Mouse (Mus musculus) liver, embryonic 13.5 days (tissue): ENCODE measurements around the gene Filip1l. TPM values are rescaled to one million over a fixed set of nuclear protein-coding genes. Genes with fewer than 3 reads are reported as not detected.

Source experiments
- ATAC-seq: fragments of 200-750 bp; cut with Nextera tagmentation; 2 replicates; pipeline ENCODE4 v1.8.0; 2017; ENCODE audit warnings: low read depth, mild to moderate bottlenecking, moderate number of reproducible peaks, moderate library complexity
- DNase-seq: peaks from one replicate; pipeline ENCODE4 v3.0.0; 2022
- H3K27ac ChIP-seq: fragments of 300-500 bp; sonication (generic); 2 replicates; pipeline ENCODE4 v1.5.1; 2015; ENCODE audit warnings: moderate library complexity, mild to moderate bottlenecking, inconsistent platforms
- H3K27me3 ChIP-seq: fragments of 300-500 bp; sonication (generic); 2 replicates; pipeline ENCODE4 v1.6.1; 2015; ENCODE audit warnings: mild to moderate bottlenecking, inconsistent platforms
- H3K36me3 ChIP-seq: fragments of 300-500 bp; sonication (generic); 2 replicates; pipeline ENCODE4 v1.6.1; 2015; ENCODE audit warnings: mild to moderate bottlenecking, inconsistent platforms
- H3K4me1 ChIP-seq: fragments of 300-500 bp; sonication (generic); replicated peaks from 2 replicates; pipeline ENCODE4 v1.6.1; 2015; ENCODE audit warnings: inconsistent platforms
- H3K4me2 ChIP-seq: fragments of 300-500 bp; sonication (generic); 2 replicates; pipeline ENCODE4 v1.6.1; 2015; ENCODE audit warnings: inconsistent platforms, mild to moderate bottlenecking, moderate library complexity
- H3K4me3 ChIP-seq: fragments of 300-500 bp; sonication (generic); replicated peaks from 2 replicates; pipeline ENCODE4 v1.5.1; 2015; ENCODE audit warnings: mild to moderate bottlenecking, inconsistent platforms
- H3K9ac ChIP-seq: fragments of 300-500 bp; sonication (generic); 2 replicates; pipeline ENCODE4 v1.6.1; 2015; ENCODE audit warnings: mild to moderate bottlenecking, inconsistent platforms
- H3K9me3 ChIP-seq: fragments of 300-500 bp; sonication (generic); replicated peaks from 2 replicates; pipeline ENCODE4 v1.6.1; 2016; ENCODE audit warnings: inconsistent platforms
- WGBS: fragments of 180-500 bp; shearing (Covaris S2); methylation state at CpG from one replicate; pipeline ENCODE4 v1.1.7; 2015; ENCODE audit not compliant: insufficient replicate concordance; 5-methylcytosine and 5-hydroxymethylcytosine counted together
- polyA plus RNA-seq: library from polyadenylated mRNA; unstranded; fragments of >200 nt; fragmentation: Nextera tagmentation; extraction: Ambion mirVana; gene quantifications from 2 replicates; pipeline ENCODE4 v1.2.1, GENCODE M21; 2015

Filip1l gene
- polyA plus RNA-seq, 1 experiment from 2014 or later, result 2.7 TPM

DNA sequence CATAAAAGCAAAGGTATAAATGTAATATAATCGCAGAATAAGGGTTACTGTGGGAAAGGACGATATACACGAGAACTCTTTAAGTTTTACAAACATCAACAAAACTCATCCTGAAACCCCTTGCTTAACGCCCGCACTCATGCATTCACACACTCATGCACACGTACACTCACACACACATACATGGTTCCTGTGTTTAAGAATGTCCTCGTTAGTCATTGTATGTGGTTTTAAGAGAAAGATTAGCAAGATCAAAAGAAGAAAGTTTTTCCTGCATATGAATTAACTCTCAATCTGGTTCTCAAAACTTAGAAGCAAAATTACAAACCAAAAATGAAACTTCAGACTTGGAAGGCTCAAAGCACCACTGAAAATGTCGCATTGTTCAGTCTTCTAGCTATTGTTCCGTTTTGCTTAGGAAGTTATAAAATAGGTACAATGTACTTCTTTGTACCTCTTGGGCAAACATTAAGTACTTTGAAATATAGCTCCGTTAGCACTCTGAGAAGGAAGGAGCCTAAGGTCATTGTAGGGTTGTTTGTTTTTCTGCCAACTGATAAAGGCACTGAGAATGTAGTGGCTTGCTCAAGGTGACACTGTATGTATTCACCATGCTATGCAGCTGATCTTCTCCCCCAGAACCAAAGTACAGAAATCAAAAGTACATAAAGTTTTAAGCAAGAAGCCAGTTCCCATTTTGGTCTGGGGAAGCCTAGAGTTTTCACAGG is 142.7 kb downstream of the Filip1l start:
- DNase-seq (no peak), ATAC-seq (no peak)
- Histone ChIP-seq H3K4me3 (no peak overlapping the region), H3K36me3 (no peaks in the 10 kb centered on the region), H3K27ac (no peak overlapping the region), H3K4me1 (no peaks in the 10 kb centered on the region), H3K27me3 (no peaks in the 10 kb centered on the region), H3K9ac (no peak overlapping the region), H3K9me3 (no peaks in the 10 kb centered on the region), H3K4me2 (no peak overlapping the region)
- WGBS, result 68% methylated on average over 10 of the region's 10 CpGs

DNA sequence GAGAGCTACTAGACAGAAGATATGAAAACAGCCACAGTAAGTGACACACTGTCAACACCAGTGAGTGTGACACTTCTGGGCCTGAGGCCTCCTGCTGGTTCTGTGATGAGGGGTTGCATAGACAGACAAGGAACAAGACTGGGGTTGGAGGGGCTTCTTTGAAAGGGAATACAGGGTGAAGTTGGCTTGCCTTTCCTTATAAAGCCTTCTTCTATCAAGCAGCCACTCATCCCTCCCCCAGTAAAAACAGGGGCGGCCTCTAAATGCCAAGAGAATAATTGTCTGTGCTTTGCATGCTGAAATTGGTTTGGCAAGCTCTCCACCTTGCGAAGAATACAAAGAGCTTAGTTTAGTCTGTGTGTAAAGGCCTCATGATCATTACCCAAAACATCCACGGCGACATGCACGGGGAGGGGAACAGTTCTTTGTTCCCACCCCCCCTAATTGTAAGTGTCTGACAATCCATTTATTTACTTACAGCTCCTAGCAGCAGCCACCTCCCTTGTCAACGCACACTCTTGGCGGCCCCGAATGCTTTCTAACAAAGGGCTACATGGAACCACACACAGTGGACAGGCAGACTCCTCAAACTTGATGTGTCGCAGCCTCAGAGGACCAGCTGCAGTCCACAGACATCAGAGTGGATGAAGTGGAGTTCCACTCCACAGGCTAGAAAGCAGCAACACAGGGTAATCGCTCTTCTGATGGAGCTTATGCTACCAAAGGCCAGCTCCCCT is 143.7 kb downstream of the Filip1l start:
- no peak for ATAC-seq

DNA sequence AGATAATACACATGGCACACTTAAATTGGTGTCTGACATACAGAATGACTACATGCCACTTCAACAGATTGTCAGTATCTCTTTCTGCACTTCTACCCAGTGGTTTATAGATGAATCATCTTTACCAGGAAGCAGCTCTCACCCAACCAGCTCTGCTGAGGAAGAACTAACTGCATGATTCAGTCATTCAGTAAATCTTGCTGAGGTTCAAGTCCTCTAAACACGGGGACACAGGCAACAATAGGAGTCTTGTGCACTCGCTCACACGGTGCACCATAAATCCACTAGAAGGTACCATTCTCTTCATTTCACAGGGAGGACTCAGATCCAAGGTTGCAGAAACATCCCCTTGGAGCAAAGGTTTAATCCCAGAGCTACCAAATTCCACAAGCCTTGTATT is 148.0 kb downstream of the Filip1l start:
- Histone ChIP-seq H3K27me3 (no peaks in the 10 kb centered on the region), H3K36me3 (no peaks in the 10 kb centered on the region), H3K4me1 (no peaks in the 10 kb centered on the region), H3K4me3 (no peak overlapping the region), H3K9ac (no peak overlapping the region), H3K4me2 (no peak overlapping the region), H3K27ac (no peak overlapping the region), H3K9me3 (no peaks in the 10 kb centered on the region)
- no peak for ATAC-seq
- WGBS, result 49% methylated on average over 3 of the region's 3 CpGs
- no peak for DNase-seq

More for the DNA sequence above, 143.7 kb downstream of the Filip1l start:
- Histone ChIP-seq H3K4me1 (no peaks in the 10 kb centered on the region), H3K27me3 (no peaks in the 10 kb centered on the region), H3K4me3 (no peak overlapping the region), H3K27ac (no peak overlapping the region), H3K9me3 (no peaks in the 10 kb centered on the region), H3K36me3 (no peaks in the 10 kb centered on the region), H3K9ac (no peak overlapping the region), H3K4me2 (no peak overlapping the region)
- no peak for DNase-seq
- 69% methylated on average over 10 of the region's 10 CpGs for WGBS

DNA sequence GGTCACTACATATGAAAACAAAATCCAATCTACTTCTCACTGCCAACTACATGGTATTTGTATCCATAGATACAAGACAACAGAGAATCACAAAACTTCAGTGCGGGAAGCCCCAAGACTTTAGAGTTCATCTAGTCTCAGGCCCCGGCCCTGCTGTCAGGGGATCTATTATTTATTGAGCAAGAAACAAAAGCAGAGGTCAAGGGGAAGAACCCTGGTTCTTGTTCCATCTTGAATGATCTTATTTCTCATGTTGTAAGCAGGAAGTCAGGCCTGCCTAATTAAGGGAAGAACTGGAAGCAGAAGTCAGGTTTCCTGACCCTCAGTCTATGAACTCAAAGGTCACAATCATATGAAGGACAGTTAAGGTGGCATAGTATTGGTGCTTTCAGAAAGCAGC is 149.3 kb downstream of the Filip1l start:
- no peaks in the 10 kb centered on the region for H3K36me3 ChIP-seq
- H3K4me2 ChIP-seq, result no peak overlapping the region
- no peaks in the 10 kb centered on the region for H3K4me1 ChIP-seq
- no peak overlapping the region for H3K9ac ChIP-seq
- H3K27me3 ChIP-seq, result no peaks in the 10 kb centered on the region
- DNase-seq, result no peak
- no peak for ATAC-seq
- WGBS, result 57% methylated on average over 2 of the region's 2 CpGs
- H3K4me3 ChIP-seq, result no peak overlapping the region
- H3K9me3 ChIP-seq, result no peaks in the 10 kb centered on the region
- H3K27ac ChIP-seq, result no peak overlapping the region

DNA sequence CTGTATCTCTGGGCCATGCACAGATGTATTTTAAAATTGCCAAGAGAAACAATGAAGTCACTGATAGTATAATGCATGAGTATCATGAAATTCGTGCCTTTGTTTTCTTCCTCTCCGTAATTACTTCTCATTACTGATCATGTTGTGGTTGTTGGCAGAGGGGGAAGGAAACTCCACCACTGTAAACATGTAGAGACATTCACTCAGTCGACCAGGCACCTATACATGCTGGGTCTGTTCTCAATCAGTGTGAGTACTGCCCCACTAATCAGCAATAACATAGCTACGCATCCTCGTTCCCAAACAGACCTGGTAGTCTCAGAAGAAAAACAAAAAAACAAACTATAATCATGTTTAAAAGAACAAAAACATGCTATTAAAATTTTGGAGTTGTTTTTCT is 149.9 kb downstream of the Filip1l start:
- WGBS, result 48% methylated on average over 5 of the region's 5 CpGs
- no peaks in the 10 kb centered on the region for H3K36me3 ChIP-seq

DNA sequence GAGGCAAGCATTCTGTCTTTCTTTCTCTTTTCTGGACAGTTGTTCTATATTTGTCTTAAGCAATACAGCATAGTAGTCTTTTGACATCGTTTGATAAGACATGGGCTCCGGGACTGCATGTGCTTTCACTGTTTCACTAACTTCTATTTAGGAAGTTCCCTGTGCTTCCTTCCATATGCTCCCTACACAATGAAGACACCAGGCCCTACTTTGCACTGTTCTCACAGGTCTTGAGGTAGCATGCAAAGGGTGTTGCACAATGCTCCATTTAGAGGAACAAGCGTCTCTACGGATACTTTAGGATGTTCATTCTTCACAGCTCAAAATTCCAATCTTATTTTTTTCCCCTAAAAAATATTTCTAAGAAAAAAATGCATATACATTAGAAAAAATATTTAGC is 151.8 kb downstream of the Filip1l start:
- H3K4me3 ChIP-seq, result no peak overlapping the region
- no peak overlapping the region for H3K4me2 ChIP-seq
- no peaks in the 10 kb centered on the region for H3K4me1 ChIP-seq
- no peaks in the 10 kb centered on the region for H3K9me3 ChIP-seq
- H3K27me3 ChIP-seq, result no peaks in the 10 kb centered on the region
- H3K36me3 ChIP-seq, result no peaks in the 10 kb centered on the region
- ATAC-seq (no peak), DNase-seq (no peak)
- no peak overlapping the region for H3K27ac ChIP-seq
- H3K9ac ChIP-seq, result no peak overlapping the region
- 62% methylated on average over 4 of the region's 4 CpGs for WGBS

More for the DNA sequence above, 149.9 kb downstream of the Filip1l start:
- Histone ChIP-seq H3K4me3 (no peak overlapping the region), H3K27me3 (no peaks in the 10 kb centered on the region), H3K4me1 (no peaks in the 10 kb centered on the region), H3K9ac (no peak overlapping the region), H3K9me3 (no peaks in the 10 kb centered on the region), H3K4me2 (no peak overlapping the region), H3K27ac (no peak overlapping the region)
- ATAC-seq (no peak), DNase-seq (no peak)

DNA sequence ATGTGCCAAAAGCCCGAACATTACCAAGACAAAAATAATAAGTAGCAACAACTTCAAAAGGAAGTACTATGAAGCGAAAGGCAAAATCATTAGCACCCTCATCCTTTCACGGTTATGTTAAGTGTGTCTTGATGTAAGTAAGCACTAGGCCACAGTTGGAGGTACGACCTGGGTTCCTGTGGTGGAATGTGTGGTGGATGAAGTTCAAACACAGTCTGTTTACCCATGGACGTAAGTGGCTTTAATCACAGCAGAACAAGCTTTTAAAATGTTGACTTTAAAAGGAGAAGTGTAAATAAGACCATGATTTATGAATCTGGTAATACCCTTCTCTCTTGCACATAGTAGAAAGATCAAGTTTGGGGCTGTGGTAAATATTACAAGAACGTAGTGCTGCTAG is 153.2 kb downstream of the Filip1l start:
- ATAC-seq (no peak), DNase-seq (no peak)
- H3K36me3 ChIP-seq, result no peaks in the 10 kb centered on the region
- no peaks in the 10 kb centered on the region for H3K9me3 ChIP-seq
- H3K9ac ChIP-seq, result no peak overlapping the region
- H3K27ac ChIP-seq, result no peak overlapping the region
- no peaks in the 10 kb centered on the region for H3K4me1 ChIP-seq
- H3K27me3 ChIP-seq, result no peaks in the 10 kb centered on the region
- no peak overlapping the region for H3K4me3 ChIP-seq
- H3K4me2 ChIP-seq, result no peak overlapping the region
- WGBS, result 68% methylated on average over 6 of the region's 6 CpGs

DNA sequence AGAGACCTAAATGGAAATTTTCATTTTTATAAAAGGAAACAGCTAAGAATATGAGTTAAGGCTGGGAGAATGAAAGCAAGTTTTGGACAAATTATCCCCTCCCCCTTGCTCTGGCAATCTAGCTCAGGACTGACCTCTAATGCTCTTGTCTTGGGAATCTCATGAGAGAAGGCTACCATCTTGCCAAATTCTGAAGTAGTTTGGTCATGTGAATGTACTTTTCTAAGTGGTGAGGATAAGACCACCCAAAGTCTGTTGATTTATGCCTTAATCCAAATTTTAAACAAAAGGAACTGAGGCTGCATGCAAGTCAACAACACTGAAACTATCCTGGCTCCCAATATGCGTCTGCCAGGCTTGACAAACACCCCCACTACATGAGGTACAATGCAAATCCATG is 155.5 kb downstream of the Filip1l start:
- H3K4me3 ChIP-seq, result no peak overlapping the region
- H3K4me1 ChIP-seq, result no peaks in the 10 kb centered on the region
- no peak overlapping the region for H3K9ac ChIP-seq
- H3K4me2 ChIP-seq, result no peak overlapping the region
- DNase-seq (no peak), ATAC-seq (no peak)
- no peaks in the 10 kb centered on the region for H3K9me3 ChIP-seq
- no peak overlapping the region for H3K27ac ChIP-seq
- H3K27me3 ChIP-seq, result no peaks in the 10 kb centered on the region
- H3K36me3 ChIP-seq, result no peaks in the 10 kb centered on the region
- 81% methylated on average over 1 of the region's 1 CpGs for WGBS

DNA sequence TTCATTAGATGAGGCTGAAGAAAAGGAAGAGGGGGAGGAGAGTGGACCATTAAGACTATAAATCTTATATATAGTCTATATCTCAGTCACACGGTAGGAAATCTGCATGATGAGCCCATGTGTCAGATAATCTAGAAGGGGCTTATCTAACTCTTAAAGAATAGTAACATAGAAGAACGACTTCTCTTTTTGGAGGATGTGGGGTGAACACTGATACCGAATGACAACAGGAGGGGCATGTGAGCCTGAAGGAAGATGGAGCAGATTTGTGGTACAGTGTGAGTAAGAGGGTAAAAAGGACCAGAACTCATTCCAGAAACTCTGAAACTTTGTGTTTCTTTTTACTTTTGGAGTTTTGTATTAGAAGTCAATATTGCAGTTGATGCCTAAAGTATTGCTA is 156.2 kb downstream of the Filip1l start:
- DNase-seq (no peak), ATAC-seq (no peak)
- no peaks in the 10 kb centered on the region for H3K27me3 ChIP-seq
- WGBS, result 33% methylated on average over 3 of the region's 3 CpGs
- no peak overlapping the region for H3K4me2 ChIP-seq
- no peak overlapping the region for H3K4me3 ChIP-seq
- H3K36me3 ChIP-seq, result no peaks in the 10 kb centered on the region
- H3K9me3 ChIP-seq, result no peaks in the 10 kb centered on the region
- no peak overlapping the region for H3K9ac ChIP-seq
- H3K4me1 ChIP-seq, result no peaks in the 10 kb centered on the region
- no peak overlapping the region for H3K27ac ChIP-seq

DNA sequence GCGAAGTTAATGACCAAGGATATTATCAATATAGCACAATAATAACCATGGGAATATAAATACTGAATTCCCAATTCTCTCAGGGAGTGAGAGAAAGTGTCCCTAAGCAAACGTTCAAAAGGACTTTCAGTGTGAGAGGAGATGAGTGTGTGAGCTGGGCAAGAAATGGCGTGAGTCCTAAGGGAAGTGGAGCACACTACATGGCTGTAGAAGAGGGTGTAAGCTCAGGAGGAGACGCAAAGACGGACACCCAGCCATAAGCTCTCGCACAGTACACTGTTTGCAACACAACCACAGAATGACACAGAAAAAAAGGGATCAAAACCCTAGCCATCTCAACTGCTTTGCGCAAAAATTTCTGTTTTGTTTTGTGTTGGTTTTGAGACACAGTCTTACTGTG is 160.7 kb downstream of the Filip1l start:
- no peak for DNase-seq
- Histone ChIP-seq H3K27ac (no peak overlapping the region), H3K27me3 (no peaks in the 10 kb centered on the region)

DNA sequence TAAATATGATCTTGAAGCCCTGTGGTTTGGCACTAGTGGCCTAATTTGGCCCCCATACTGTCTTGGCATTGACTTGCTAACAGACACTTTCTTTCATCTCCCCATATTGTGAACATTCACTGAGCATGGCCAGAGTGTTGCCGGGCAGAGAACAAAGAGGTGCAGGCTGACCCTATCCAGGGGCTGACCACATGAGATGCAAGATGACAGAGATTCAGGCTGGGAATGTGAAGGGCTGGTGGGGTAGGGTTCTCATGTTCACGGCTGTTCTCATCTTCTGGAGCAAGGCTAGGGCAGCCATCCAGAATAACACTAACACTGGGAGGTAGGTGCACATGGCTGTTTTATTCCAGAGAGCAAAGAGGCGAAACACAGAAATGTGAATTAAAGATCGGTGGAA is 161.5 kb downstream of the Filip1l start:
- H3K27me3 ChIP-seq, result no peaks in the 10 kb centered on the region
- H3K4me1 ChIP-seq, result no peaks in the 10 kb centered on the region
- no peak overlapping the region for H3K9ac ChIP-seq
- no peaks in the 10 kb centered on the region for H3K36me3 ChIP-seq
- no peak overlapping the region for H3K4me2 ChIP-seq
- no peak overlapping the region for H3K4me3 ChIP-seq
- DNase-seq (no peak), ATAC-seq (no peak)
- no peaks in the 10 kb centered on the region for H3K9me3 ChIP-seq
- WGBS, result 74% methylated on average over 4 of the region's 4 CpGs
- no peak overlapping the region for H3K27ac ChIP-seq

More for the DNA sequence above, 160.7 kb downstream of the Filip1l start:
- ATAC-seq, result no peak
- WGBS, result 81% methylated on average over 7 of the region's 7 CpGs
- Histone ChIP-seq H3K4me1 (no peaks in the 10 kb centered on the region), H3K9ac (no peak overlapping the region), H3K4me2 (no peak overlapping the region), H3K9me3 (no peaks in the 10 kb centered on the region), H3K4me3 (no peak overlapping the region), H3K36me3 (no peaks in the 10 kb centered on the region)

DNA sequence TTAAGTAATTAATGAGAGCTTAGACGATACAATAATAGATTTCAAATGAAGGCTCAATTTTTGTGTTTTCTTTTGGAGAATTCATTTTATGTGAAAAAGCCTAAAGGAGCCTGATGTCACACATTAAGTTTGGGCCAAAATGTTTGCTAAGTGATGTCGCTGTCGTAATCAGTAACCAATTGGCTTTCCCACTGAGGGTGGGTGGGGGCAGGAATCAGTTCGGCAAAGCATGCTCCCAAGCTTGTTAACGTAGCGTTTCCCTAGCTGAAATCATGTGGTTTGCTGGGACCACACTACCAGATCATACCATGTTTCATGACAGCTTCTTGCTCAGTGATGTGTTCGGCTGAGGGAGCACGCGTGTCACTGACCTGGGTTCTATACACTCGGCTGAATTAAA is 162.7 kb downstream of the Filip1l start:
- Histone ChIP-seq H3K9ac (no peak overlapping the region), H3K36me3 (no peaks in the 10 kb centered on the region), H3K4me2 (no peak overlapping the region), H3K9me3 (no peaks in the 10 kb centered on the region), H3K4me1 (no peaks in the 10 kb centered on the region), H3K27ac (no peak overlapping the region), H3K27me3 (no peaks in the 10 kb centered on the region), H3K4me3 (no peak overlapping the region)
- DNase-seq, result no peak
- WGBS, result 75% methylated on average over 10 of the region's 10 CpGs
- no peak for ATAC-seq
